Mouse (Mus musculus): Measurements from ENCODE around the gene Tcf7l1.

DNA sequence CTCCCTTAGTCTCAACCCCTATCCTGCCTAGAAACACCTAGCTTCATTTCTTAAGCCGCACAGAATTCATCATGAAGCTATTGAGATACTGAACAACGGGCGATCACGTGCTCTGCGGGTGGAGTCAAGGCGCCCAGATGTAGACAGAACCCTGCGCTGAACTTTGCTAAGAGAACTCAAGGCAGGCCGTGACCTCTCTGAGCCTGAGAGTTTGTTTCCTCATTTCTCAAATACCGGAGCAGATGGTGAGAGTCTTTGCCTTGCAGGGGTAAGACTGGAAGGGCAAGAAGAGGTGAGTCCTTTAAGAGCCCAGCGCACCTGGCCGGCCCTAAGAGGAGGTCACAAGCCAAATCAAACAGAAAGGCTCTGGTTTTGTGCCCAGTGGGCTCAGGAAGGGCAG, 52.2 kb downstream of the Tcf7l1 start:
- TF ChIP-seq EP300 (IDR thresholded peaks at IDR 0.05; ENCODE audit: low read depth) (no peak), CTCF (IDR thresholded peaks at IDR 0.05; ENCODE audit: low read depth) (no peak)
